Mouse (Mus musculus): Measurements from ENCODE around the gene Itgb2.

GRCm38 (mm10) chr10:77569973-77570658 lies 40.1 kb downstream of the Itgb2 start:
- TF ChIP-seq CTCF (IDR thresholded peaks at IDR 0.05; ENCODE audit: extremely low read depth, insufficient read depth, insufficient read length, insufficient replicate concordance) (no peak), POLR2A (IDR thresholded peaks at IDR 0.05; ENCODE audit: low read depth, low read length) (no peak)

Measured in spleen, adult 2 months (tissue).